Mouse (Mus musculus): ENCODE results near the gene Tcap.

DNA sequence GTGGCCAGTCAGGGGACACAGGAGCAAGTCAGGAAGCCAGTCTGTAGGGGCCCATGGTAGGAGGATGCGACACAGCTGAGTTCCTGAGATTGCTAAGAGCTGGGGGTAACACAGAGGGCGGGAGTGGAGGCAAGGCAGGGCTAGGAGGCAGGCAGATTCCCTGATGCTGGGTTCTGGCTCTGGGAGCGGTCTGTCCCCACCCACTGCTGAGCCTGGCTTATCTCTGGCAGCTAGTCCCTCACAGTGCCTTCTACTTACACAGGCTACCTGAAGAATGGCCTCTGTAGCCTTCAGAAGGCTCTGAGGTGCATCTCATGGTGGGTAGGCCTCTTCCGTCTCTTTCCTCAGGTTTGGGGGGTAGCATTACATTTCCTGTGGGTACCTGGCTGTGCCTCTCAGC, 9.0 kb downstream of the Tcap start:
- TF ChIP-seq HCFC1 (IDR thresholded peaks at IDR 0.05; ENCODE audit: borderline replicate concordance, insufficient read depth, low read length) (no peak), MAFK (IDR thresholded peaks at IDR 0.05; ENCODE audit: insufficient read depth, low read depth, low read length) (no peak), ZNF384 (IDR thresholded peaks at IDR 0.05; ENCODE audit: low read depth, low read length) (no peak), ZC3H11A (IDR thresholded peaks at IDR 0.05; ENCODE audit: borderline replicate concordance, low read depth, low read length) (no peak), CHD2 (IDR thresholded peaks at IDR 0.05; ENCODE audit: low read depth, low read length) (no peak)
